Mouse (Mus musculus) lung, embryonic 14.5 days (tissue): ENCODE measurements around the gene Fgfr2. TPM values are rescaled to one million over a fixed set of nuclear protein-coding genes. Genes with fewer than 3 reads are reported as not detected.

Source experiments
- ATAC-seq: fragments of 200-750 bp; cut with Nextera tagmentation; 2 replicates; pipeline ENCODE4 v1.8.0; 2017; ENCODE audit warnings: mild to moderate bottlenecking, moderate TSS enrichment, moderate library complexity; ENCODE audit not compliant: insufficient read depth
- DNase-seq: peaks from one replicate; pipeline ENCODE4 v3.0.0-alpha.2; 2015
- H3K27ac ChIP-seq: fragments of 300-500 bp; sonication (generic); 2 replicates; pipeline ENCODE4 v1.5.1; 2014; ENCODE audit warnings: low read depth, mild to moderate bottlenecking, moderate library complexity
- H3K27me3 ChIP-seq: fragments of 300-500 bp; sonication (generic); 2 replicates; pipeline ENCODE4 v1.6.1; 2014; ENCODE audit warnings: low read length, control low read depth; ENCODE audit not compliant: insufficient read depth
- H3K36me3 ChIP-seq: fragments of 300-500 bp; sonication (generic); 2 replicates; pipeline ENCODE4 v1.6.1; 2014; ENCODE audit warnings: control low read depth; ENCODE audit not compliant: insufficient read depth
- H3K4me1 ChIP-seq: fragments of 300-500 bp; sonication (generic); 2 replicates; pipeline ENCODE4 v1.6.1; 2014; ENCODE audit warnings: antibody characterized with exemption, control low read depth; ENCODE audit not compliant: insufficient read depth
- H3K4me2 ChIP-seq: fragments of 300-500 bp; sonication (generic); 2 replicates; pipeline ENCODE4 v1.6.1; 2014; ENCODE audit warnings: mild to moderate bottlenecking
- H3K4me3 ChIP-seq: fragments of 300-500 bp; sonication (generic); 2 replicates; pipeline ENCODE4 v1.5.1; 2014; ENCODE audit warnings: low read depth, low read length
- H3K9ac ChIP-seq: fragments of 300-500 bp; sonication (generic); 2 replicates; pipeline ENCODE4 v1.6.1; 2014
- H3K9me3 ChIP-seq: fragments of 300-500 bp; sonication (generic); 2 replicates; pipeline ENCODE4 v1.6.1; 2016; ENCODE audit warnings: low read depth, low read length, control low read depth
- CTCF ChIP-seq: IDR thresholded peaks from 2 replicates; pipeline ENCODE4 v1.5.1; 2016; ENCODE audit warnings: antibody characterized with exemption, low read depth
- WGBS: fragments of 180-500 bp; shearing (Covaris S2); extraction: QIAGEN DNeasy Blood & Tissue Kit; methylation state at CpG from one replicate; pipeline ENCODE4 v1.1.7; 2014; 5-methylcytosine and 5-hydroxymethylcytosine counted together
- polyA plus RNA-seq: library from polyadenylated mRNA; unstranded; fragments of >200 nt; fragmentation: Nextera tagmentation; extraction: Ambion mirVana; gene quantifications from 2 replicates; pipeline ENCODE4 v1.2.1, GENCODE M21; 2014

Fgfr2 gene
- polyA plus RNA-seq, 1 experiment from 2014 or later: 179 TPM

DNA sequence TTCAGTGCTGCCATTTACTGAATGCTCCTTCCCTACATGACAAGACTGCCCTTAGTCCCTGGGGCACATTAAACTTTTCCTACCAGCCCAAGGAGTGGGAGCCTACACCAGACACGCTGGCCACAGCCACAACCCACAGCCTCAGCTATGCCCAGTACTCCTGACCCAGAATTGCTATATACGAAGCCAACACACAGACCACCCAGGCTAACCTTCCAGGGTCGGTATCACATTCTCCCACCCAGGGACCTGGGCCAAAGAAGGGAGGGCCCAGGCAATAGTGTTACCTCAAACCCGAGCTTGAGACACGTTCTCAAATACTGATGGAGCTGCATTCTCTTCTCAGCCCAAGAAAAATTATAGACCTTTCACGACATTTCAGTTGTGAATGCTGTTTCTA, 754.3 kb downstream of the Fgfr2 start:
- H3K4me3 ChIP-seq: no peak overlapping the region
- WGBS: 57% methylated on average over 6 of the region's 6 CpGs
- ATAC-seq (no peak), DNase-seq (no peak)
- H3K9ac ChIP-seq: no peak overlapping the region
- H3K4me1 ChIP-seq: peaks cover 17% of the 10 kb centered on the region; the same call in 1 of the 2 replicates
- H3K36me3 ChIP-seq: no peaks in the 10 kb centered on the region
- H3K27ac ChIP-seq: no peak overlapping the region
- TF ChIP-seq CTCF: no peak
- H3K4me2 ChIP-seq: no peak overlapping the region
- 0 out of 2 replicates have a peak, but pooled peaks cover 3% of the 10 kb centered on the region for H3K27me3 ChIP-seq
- no peaks in the 10 kb centered on the region for H3K9me3 ChIP-seq

GRCm38 (mm10) chr7:132367344-132367743, 755.8 kb downstream of the Fgfr2 start:
- 0 out of 2 replicates have a peak, but pooled peaks cover 7% of the 10 kb centered on the region for H3K4me1 ChIP-seq
- H3K27me3 ChIP-seq: no peaks in the 10 kb centered on the region
- no peak overlapping the region for H3K27ac ChIP-seq
- H3K4me2 ChIP-seq: no peak overlapping the region
- TF ChIP-seq CTCF: no peak
- no peak for DNase-seq
- WGBS: 77% methylated on average over 3 of the region's 3 CpGs
- H3K9me3 ChIP-seq: no peaks in the 10 kb centered on the region
- H3K36me3 ChIP-seq: no peaks in the 10 kb centered on the region
- no peak overlapping the region for H3K4me3 ChIP-seq
- ATAC-seq: no peak
- no peak overlapping the region for H3K9ac ChIP-seq

- H3K9me3 ChIP-seq: no peaks in the 10 kb centered on the region
- DNase-seq (no peak), ATAC-seq (no peak)
- no peak overlapping the region for H3K9ac ChIP-seq
- H3K4me3 ChIP-seq: no peak overlapping the region
- no peak overlapping the region for H3K4me2 ChIP-seq
- H3K36me3 ChIP-seq: no peaks in the 10 kb centered on the region
- 0 out of 2 replicates have a peak, but pooled peaks cover 3% of the 10 kb centered on the region for H3K4me1 ChIP-seq
- no peak for TF ChIP-seq CTCF
- no peaks in the 10 kb centered on the region for H3K27me3 ChIP-seq
- no peak overlapping the region for H3K27ac ChIP-seq
- WGBS: 64% methylated on average over 5 of the region's 5 CpGs
Observed at GRCm38 (mm10) chr7:132365703-132366384, 757.3 kb downstream of the Fgfr2 start.

DNA sequence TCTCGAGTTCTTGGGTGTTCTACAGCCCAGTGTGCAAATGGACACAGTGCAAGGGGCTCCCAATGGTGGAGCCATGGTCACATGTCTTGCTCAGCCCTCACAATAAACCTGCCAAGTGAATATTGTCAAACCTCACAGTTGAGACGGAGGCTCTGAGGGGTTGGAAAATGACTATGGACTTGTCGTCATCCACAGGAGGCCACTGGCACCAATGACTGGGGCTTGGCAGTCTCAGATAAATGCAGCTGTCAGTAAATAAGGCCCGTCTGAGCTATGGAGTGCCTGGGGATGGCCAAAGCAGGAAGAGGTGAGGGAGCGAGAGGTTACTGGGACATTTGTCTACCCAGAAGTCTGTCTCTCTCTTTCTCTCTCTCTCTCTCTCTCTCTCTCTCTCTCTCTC, 758.0 kb downstream of the Fgfr2 start:
- Histone ChIP-seq H3K36me3 (no peaks in the 10 kb centered on the region), H3K9me3 (no peaks in the 10 kb centered on the region), H3K9ac (no peak overlapping the region), H3K27ac (no peak overlapping the region), H3K27me3 (no peaks in the 10 kb centered on the region), H3K4me3 (no peak overlapping the region), H3K4me2 (no peak overlapping the region), H3K4me1 (0 out of 2 replicates have a peak, but pooled peaks cover 3% of the 10 kb centered on the region)
- TF ChIP-seq CTCF: no peak
- DNase-seq (no peak), ATAC-seq (no peak)
- WGBS: 60% methylated on average over 5 of the region's 5 CpGs

GRCm38 (mm10) chr7:132364506-132364905, 758.6 kb downstream of the Fgfr2 start:
- H3K9ac ChIP-seq: no peak overlapping the region
- no peak overlapping the region for H3K4me2 ChIP-seq
- no peak overlapping the region for H3K27ac ChIP-seq
- DNase-seq (no peak), ATAC-seq (no peak)
- H3K36me3 ChIP-seq: no peaks in the 10 kb centered on the region
- H3K4me3 ChIP-seq: no peak overlapping the region
- no peaks in the 10 kb centered on the region for H3K9me3 ChIP-seq
- no peaks in the 10 kb centered on the region for H3K27me3 ChIP-seq
- TF ChIP-seq CTCF: no peak
- 48% methylated on average over 5 of the region's 5 CpGs for WGBS
- 0 out of 2 replicates have a peak, but pooled peaks cover 3% of the 10 kb centered on the region for H3K4me1 ChIP-seq

- ATAC-seq (no peak), DNase-seq (no peak)
- Histone ChIP-seq H3K27ac (no peak overlapping the region), H3K4me3 (no peak overlapping the region), H3K36me3 (no peaks in the 10 kb centered on the region), H3K9me3 (no peaks in the 10 kb centered on the region), H3K4me1 (no peaks in the 10 kb centered on the region), H3K4me2 (no peak overlapping the region), H3K27me3 (no peaks in the 10 kb centered on the region), H3K9ac (no peak overlapping the region)
- no peak for TF ChIP-seq CTCF
- WGBS: 72% methylated on average over 4 of the region's 4 CpGs
Observed at GRCm38 (mm10) chr7:132360336-132360735, 762.8 kb downstream of the Fgfr2 start.

- no peak for TF ChIP-seq CTCF
- no peak overlapping the region for H3K4me3 ChIP-seq
- no peak for DNase-seq
- H3K27me3 ChIP-seq: no peaks in the 10 kb centered on the region
- H3K9me3 ChIP-seq: no peaks in the 10 kb centered on the region
- H3K9ac ChIP-seq: no peak overlapping the region
- no peaks in the 10 kb centered on the region for H3K36me3 ChIP-seq
- no peaks in the 10 kb centered on the region for H3K4me1 ChIP-seq
- no peak overlapping the region for H3K27ac ChIP-seq
- H3K4me2 ChIP-seq: no peak overlapping the region
- WGBS: 43% methylated on average over 4 of the region's 4 CpGs
- peak; percentile 41; the same call in 1 of the 2 replicates for ATAC-seq
Observed at GRCm38 (mm10) chr7:132358709-132359108, 764.4 kb downstream of the Fgfr2 start.
